Mouse (Mus musculus): ENCODE measurements around the gene Sult2a2.
"Not testable (repeated sequence)": the region's sequence is repeated elsewhere in the genome, so short reads cannot be mapped to it uniquely, and the experiment has no call there.

Sult2a2 gene

DNA sequence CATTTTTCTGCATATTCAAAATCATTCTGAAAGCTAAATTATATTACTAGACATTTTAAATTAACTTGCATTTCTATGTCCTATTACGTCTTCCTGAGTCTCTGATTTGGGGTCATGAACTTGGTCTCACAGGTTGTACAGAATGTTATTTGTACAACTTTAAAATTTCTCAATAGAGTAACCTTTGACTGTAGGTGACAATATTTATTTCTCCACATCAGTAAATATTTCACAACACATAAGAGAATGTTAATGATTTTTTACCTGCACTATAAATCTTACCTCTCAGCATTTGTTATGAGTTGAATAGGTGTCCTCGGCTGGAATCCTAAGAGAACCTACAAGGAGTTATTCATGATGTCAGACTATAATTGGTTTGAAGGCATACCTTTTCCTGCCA, at the start of gene Sult2a2:
TSS of gene Sult2a2 (plus strand) at position 301 of the 400 bp plus-strand sequence.
- not testable (repeated sequence) for DNase-seq (ENCODE audit: low spot score in 2 of 2)

DNA sequence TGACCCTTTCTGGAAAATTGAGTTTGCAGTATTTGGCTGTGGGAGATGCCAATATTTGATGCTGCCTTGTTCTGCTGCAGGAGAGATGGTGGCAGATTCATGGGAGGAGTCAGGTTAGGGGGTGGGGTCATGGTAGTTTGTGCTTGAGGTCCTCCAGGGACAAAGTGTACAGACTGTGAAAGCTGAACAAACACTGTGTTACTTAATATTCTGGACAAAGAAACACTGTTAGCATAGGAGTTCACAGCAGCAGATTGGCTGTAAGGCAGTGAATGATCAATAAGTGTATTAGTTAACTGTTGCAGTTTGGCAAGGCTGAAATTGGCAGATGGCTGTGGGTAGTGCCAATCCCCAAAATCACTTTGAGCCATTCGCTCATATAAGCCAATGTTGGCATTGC, 80.6 kb downstream of the Sult2a2 start:
- no peak for DNase-seq (ENCODE audit: low spot score in 2 of 2)
